Mouse (Mus musculus): ENCODE data around the gene Sys1. TPM values are rescaled to one million over a fixed set of nuclear protein-coding genes. Genes with fewer than 3 reads are reported as not detected.

The Sys1 gene
- total RNA-seq, 2 experiments from 2014 or later = 18.1 to 35.3 TPM

GRCm38 (mm10) chr2:164520782-164521181 is 64.0 kb downstream of the Sys1 start:
- peak; percentile 62 for ATAC-seq (replicated peaks; ENCODE audit: poor library complexity, severe bottlenecking)

- peak; percentile 85 for ATAC-seq (replicated peaks; ENCODE audit: poor library complexity, severe bottlenecking)
Observed at GRCm38 (mm10) chr2:164521841-164522240, 65.1 kb downstream of the Sys1 start.

- ATAC-seq (replicated peaks; ENCODE audit: poor library complexity, severe bottlenecking) = peak; percentile 47
Observed at GRCm38 (mm10) chr2:164522280-164522679, 65.5 kb downstream of the Sys1 start.

GRCm38 (mm10) chr2:164523301-164523773 is 66.6 kb downstream of the Sys1 start:
- no peak for ATAC-seq (replicated peaks; ENCODE audit: poor library complexity, severe bottlenecking)

GRCm38 (mm10) chr2:164528557-164528956 is 71.8 kb downstream of the Sys1 start:
- peak; percentile 80 for ATAC-seq (replicated peaks; ENCODE audit: poor library complexity, severe bottlenecking)

Other genes with a start within 250 kb of the Sys1 start
- gene Wfdc15b, start 235.3 kb upstream of the Sys1 start, total RNA-seq (2014; fragmentation: Nextera tagmentation) = not detected in 2 replicates
- not detected in 2 replicates for gene Wfdc15b, start 235.3 kb upstream of the Sys1 start, total RNA-seq (2017)
- not detected in 2 replicates for gene Svs2, start 218.5 kb upstream of the Sys1 start, total RNA-seq (2014; fragmentation: Nextera tagmentation)
- gene Svs2, start 218.5 kb upstream of the Sys1 start, total RNA-seq (2017) = not detected in 2 replicates
- gene Svs3b, start 200.3 kb upstream of the Sys1 start, total RNA-seq (2014; fragmentation: Nextera tagmentation) = not detected in 2 replicates
- not detected in 2 replicates for gene Svs3b, start 200.3 kb upstream of the Sys1 start, total RNA-seq (2017)
- not detected in 2 replicates for gene Svs4, start 178.5 kb upstream of the Sys1 start, total RNA-seq (2014; fragmentation: Nextera tagmentation)
- gene Svs4, start 178.5 kb upstream of the Sys1 start, total RNA-seq (2017) = not detected in 2 replicates
- gene Svs3a, start 167.7 kb upstream of the Sys1 start, total RNA-seq (2014; fragmentation: Nextera tagmentation) = not detected in 2 replicates
- not detected in 2 replicates for gene Svs3a, start 167.7 kb upstream of the Sys1 start, total RNA-seq (2017)
- gene Svs6, start 140.2 kb upstream of the Sys1 start, total RNA-seq (2014; fragmentation: Nextera tagmentation) = not detected in 2 replicates
- gene Svs6, start 140.2 kb upstream of the Sys1 start, total RNA-seq (2017) = not detected in 2 replicates
- gene Svs5, start 124.2 kb upstream of the Sys1 start, total RNA-seq (2014; fragmentation: Nextera tagmentation) = not detected in 2 replicates
- not detected in 2 replicates for gene Svs5, start 124.2 kb upstream of the Sys1 start, total RNA-seq (2017)
- gene Slpi, start 67.9 kb upstream of the Sys1 start, total RNA-seq (2014; fragmentation: Nextera tagmentation) = 228 and 251 TPM in 2 replicates
- gene Slpi, start 67.9 kb upstream of the Sys1 start, total RNA-seq (2017) = 46.7 and 49.3 TPM in 2 replicates
- gene Rbpjl, start 53.8 kb upstream of the Sys1 start, total RNA-seq (2014; fragmentation: Nextera tagmentation) = not detected in 2 replicates
- not detected in 2 replicates for gene Rbpjl, start 53.8 kb upstream of the Sys1 start, total RNA-seq (2017)
- not detected in 2 replicates for gene Matn4, start 51.8 kb upstream of the Sys1 start, total RNA-seq (2014; fragmentation: Nextera tagmentation)
- not detected in 2 replicates for gene Matn4, start 51.8 kb upstream of the Sys1 start, total RNA-seq (2017)
- gene Sdc4, start 13.1 kb upstream of the Sys1 start, total RNA-seq (2014; fragmentation: Nextera tagmentation) = not detected in 2 replicates
- gene Sdc4, start 13.1 kb upstream of the Sys1 start, total RNA-seq (2017) = not detected in 2 replicates
- gene Gm20458, start 4.0 kb downstream of the Sys1 start, total RNA-seq (2014; fragmentation: Nextera tagmentation) = not detected in 2 replicates
- not detected in 2 replicates for gene Gm20458, start 4.0 kb downstream of the Sys1 start, total RNA-seq (2017)
- not detected in 2 replicates for gene Trp53tg5, start 16.8 kb downstream of the Sys1 start, total RNA-seq (2014; fragmentation: Nextera tagmentation)
- gene Trp53tg5, start 16.8 kb downstream of the Sys1 start, total RNA-seq (2017) = not detected in 2 replicates
- 5.6 TPM in 1 of 2 replicates, not detected in the other for gene Dbndd2, start 29.1 kb downstream of the Sys1 start, total RNA-seq (2014; fragmentation: Nextera tagmentation)
- 0.46 and 0.95 TPM in 2 replicates for gene Dbndd2, start 29.1 kb downstream of the Sys1 start, total RNA-seq (2017)
- 97.1 and 103 TPM in 2 replicates for gene Pigt, start 40.6 kb downstream of the Sys1 start, total RNA-seq (2014; fragmentation: Nextera tagmentation)
- 27.2 and 27.5 TPM in 2 replicates for gene Pigt, start 40.6 kb downstream of the Sys1 start, total RNA-seq (2017)
- gene Wfdc2, start 105.4 kb downstream of the Sys1 start, total RNA-seq (2014; fragmentation: Nextera tagmentation) = not detected in 2 replicates
- gene Wfdc2, start 105.4 kb downstream of the Sys1 start, total RNA-seq (2017) = not detected in 2 replicates
- gene Spint3, start 116.5 kb downstream of the Sys1 start, total RNA-seq (2014; fragmentation: Nextera tagmentation) = not detected in 2 replicates
- gene Spint3, start 116.5 kb downstream of the Sys1 start, total RNA-seq (2017) = not detected in 2 replicates
- not detected in 2 replicates for gene Wfdc6a, start 128.5 kb downstream of the Sys1 start, total RNA-seq (2014; fragmentation: Nextera tagmentation)
- not detected in 2 replicates for gene Wfdc6a, start 128.5 kb downstream of the Sys1 start, total RNA-seq (2017)
- gene Eppin, start 136.6 kb downstream of the Sys1 start, total RNA-seq (2014; fragmentation: Nextera tagmentation) = not detected in 2 replicates
- not detected in 2 replicates for gene Eppin, start 136.6 kb downstream of the Sys1 start, total RNA-seq (2017)
- gene Wfdc6b, start 156.6 kb downstream of the Sys1 start, total RNA-seq (2014; fragmentation: Nextera tagmentation) = not detected in 2 replicates
- gene Wfdc6b, start 156.6 kb downstream of the Sys1 start, total RNA-seq (2017) = not detected in 2 replicates
- not detected in 2 replicates for gene Wfdc8, start 156.7 kb downstream of the Sys1 start, total RNA-seq (2014; fragmentation: Nextera tagmentation)
- not detected in 2 replicates for gene Wfdc8, start 156.7 kb downstream of the Sys1 start, total RNA-seq (2017)
- gene Wfdc16, start 181.8 kb downstream of the Sys1 start, total RNA-seq (2014; fragmentation: Nextera tagmentation) = not detected in 2 replicates
- not detected in 2 replicates for gene Wfdc16, start 181.8 kb downstream of the Sys1 start, total RNA-seq (2017)
- not detected in 2 replicates for gene Wfdc10, start 199.1 kb downstream of the Sys1 start, total RNA-seq (2014; fragmentation: Nextera tagmentation)
- gene Wfdc10, start 199.1 kb downstream of the Sys1 start, total RNA-seq (2017) = not detected in 2 replicates
- gene Wfdc9, start 199.6 kb downstream of the Sys1 start, total RNA-seq (2014; fragmentation: Nextera tagmentation) = not detected in 2 replicates
- not detected in 2 replicates for gene Wfdc9, start 199.6 kb downstream of the Sys1 start, total RNA-seq (2017)
- not detected in 2 replicates for gene Wfdc11, start 217.1 kb downstream of the Sys1 start, total RNA-seq (2014; fragmentation: Nextera tagmentation)
- gene Wfdc11, start 217.1 kb downstream of the Sys1 start, total RNA-seq (2017) = not detected in 2 replicates
- not detected in 2 replicates for gene Wfdc13, start 228.1 kb downstream of the Sys1 start, total RNA-seq (2014; fragmentation: Nextera tagmentation)
- not detected in 2 replicates for gene Wfdc13, start 228.1 kb downstream of the Sys1 start, total RNA-seq (2017)
- gene Spint4, start 241.5 kb downstream of the Sys1 start, total RNA-seq (2014; fragmentation: Nextera tagmentation) = not detected in 2 replicates
- gene Spint4, start 241.5 kb downstream of the Sys1 start, total RNA-seq (2017) = not detected in 2 replicates